Mouse (Mus musculus) forebrain, postnatal 0 days (tissue): ENCODE data around the gene Nlrp4b. TPM values are rescaled to one million over a fixed set of nuclear protein-coding genes. Genes with fewer than 3 reads are reported as not detected.
"Not testable (repeated sequence)": the region's sequence is repeated elsewhere in the genome, so short reads cannot be mapped to it uniquely, and the experiment has no call there.

ENCODE experiments used
- ATAC-seq: fragments of 200-750 bp; cut with Nextera tagmentation; 2 replicates; pipeline ENCODE4 v1.8.0; 2017; ENCODE audit warnings: mild to moderate bottlenecking, moderate library complexity
- DNase-seq: peaks from one replicate; pipeline ENCODE4 v3.0.0-alpha.2; 2015
- H3K27ac ChIP-seq: fragments of 300-500 bp; sonication (generic); 2 replicates; pipeline ENCODE4 v1.5.1; 2014; ENCODE audit warnings: low read depth, mild to moderate bottlenecking, antibody characterized with exemption, low read length, moderate library complexity, mixed read lengths
- H3K27me3 ChIP-seq: fragments of 300-500 bp; sonication (generic); 2 replicates; pipeline ENCODE4 v1.6.1; 2014; ENCODE audit warnings: mild to moderate bottlenecking, low read length, mixed read lengths; ENCODE audit not compliant: insufficient read depth
- H3K36me3 ChIP-seq: fragments of 300-500 bp; sonication (generic); 2 replicates; pipeline ENCODE4 v1.6.1; 2014; ENCODE audit warnings: mild to moderate bottlenecking, moderate library complexity; ENCODE audit not compliant: insufficient read depth
- H3K4me1 ChIP-seq: fragments of 300-500 bp; sonication (generic); 2 replicates; pipeline ENCODE4 v1.6.1; 2014; ENCODE audit warnings: antibody characterized with exemption; ENCODE audit not compliant: insufficient read depth
- H3K4me2 ChIP-seq: fragments of 300-500 bp; sonication (generic); 2 replicates; pipeline ENCODE4 v1.6.1; 2014; ENCODE audit warnings: low read depth, mild to moderate bottlenecking, moderate library complexity
- H3K4me3 ChIP-seq: fragments of 300-500 bp; sonication (generic); 2 replicates; pipeline ENCODE4 v1.5.1; 2014; ENCODE audit warnings: low read depth, low read length, mixed read lengths
- H3K9ac ChIP-seq: fragments of 300-500 bp; sonication (generic); 2 replicates; pipeline ENCODE4 v1.6.1; 2014; ENCODE audit warnings: mild to moderate bottlenecking
- H3K9me3 ChIP-seq: fragments of 300-500 bp; sonication (generic); 2 replicates; pipeline ENCODE4 v1.6.1; 2016; ENCODE audit warnings: low read length
- CTCF ChIP-seq: sonication (generic); IDR thresholded peaks from 2 replicates; pipeline ENCODE4 v1.5.1; 2016; ENCODE audit warnings: antibody characterized with exemption, control low read depth, low read depth
- WGBS: fragments of 180-500 bp; shearing (Covaris S2); extraction: QIAGEN DNeasy Blood & Tissue Kit; methylation state at CpG from one replicate; pipeline ENCODE4 v1.1.7; 2014; 5-methylcytosine and 5-hydroxymethylcytosine counted together
- polyA plus RNA-seq: library from polyadenylated mRNA; unstranded; fragments of >200 nt; fragmentation: Nextera tagmentation; extraction: Ambion mirVana; gene quantifications from 2 replicates; pipeline ENCODE4 v1.2.1, GENCODE M21; 2015
- total RNA-seq: library from RNA; depleted of rRNA; stranded (reverse); fragments of >200 nt; gene quantifications from 2 replicates; pipeline ENCODE4 v1.2.3, GENCODE M21; 2014; rRNA removed

Nlrp4b gene
- total RNA-seq: not detected in 2 replicates
- not detected in 2 replicates for polyA plus RNA-seq

- WGBS: 95% methylated on average over 1 of the region's 1 CpGs
- Histone ChIP-seq H3K9me3 (peaks cover 14% of the 10 kb centered on the region), H3K4me2 (no peak within 1 kb of the TSS), H3K36me3 (no peaks in the 10 kb centered on the region), H3K9ac (no peak within 1 kb of the TSS), H3K27me3 (no peaks in the 10 kb centered on the region), H3K4me3 (no peak within 1 kb of the TSS), H3K4me1 (no peaks in the 10 kb centered on the region), H3K27ac (no peak within 1 kb of the TSS)
- ATAC-seq (no peak), DNase-seq (no peak)
- TF ChIP-seq CTCF: no peak
These were observed at the start of gene Nlrp4b for GRCm38 (mm10) chr7:10687489-10687888. Gene Nlrp4b (plus strand): TSS chr7:10687789.

- H3K36me3 ChIP-seq: no peaks in the 10 kb centered on the region
- ATAC-seq (no peak), DNase-seq (no peak)
- 0 out of 2 replicates have a peak, but pooled peaks cover 12% of the 10 kb centered on the region for H3K9me3 ChIP-seq
- no peak within 1 kb of the TSS for H3K4me3 ChIP-seq
- H3K4me1 ChIP-seq: no peaks in the 10 kb centered on the region
- H3K4me2 ChIP-seq: no peak within 1 kb of the TSS
- no peaks in the 10 kb centered on the region for H3K27me3 ChIP-seq
- H3K9ac ChIP-seq: no peak within 1 kb of the TSS
- no peak for TF ChIP-seq CTCF
- no peak within 1 kb of the TSS for H3K27ac ChIP-seq
These were observed 66.7 kb downstream of the Nlrp4b start, which contains the start of gene Vmn1r71 for GRCm38 (mm10) chr7:10754264-10754663. Gene Vmn1r71 (minus strand): TSS chr7:10754364.

- not testable (repeated sequence) for H3K27me3 ChIP-seq, H3K4me1 ChIP-seq, H3K4me2 ChIP-seq, H3K9ac ChIP-seq, H3K27ac ChIP-seq, H3K9me3 ChIP-seq, H3K36me3 ChIP-seq, DNase-seq, ATAC-seq, H3K4me3 ChIP-seq
These were observed 70.0 kb downstream of the Nlrp4b start for GRCm38 (mm10) chr7:10757551-10757950.

Other genes with a start within 250 kb of the Nlrp4b start
- gene Vmn1r67, start 244.5 kb upstream of the Nlrp4b start, total RNA-seq: not detected in 2 replicates
- gene Vmn1r67, start 244.5 kb upstream of the Nlrp4b start, polyA plus RNA-seq: not detected in 2 replicates
- 34.5 and 40.9 TPM in 2 replicates for gene Zik1, start 192.4 kb upstream of the Nlrp4b start, total RNA-seq
- 17.3 and 19.9 TPM in 2 replicates for gene Zik1, start 192.4 kb upstream of the Nlrp4b start, polyA plus RNA-seq
- gene Vmn1r68, start 129.3 kb upstream of the Nlrp4b start, total RNA-seq: not detected in 2 replicates
- not detected in 2 replicates for gene Vmn1r68, start 129.3 kb upstream of the Nlrp4b start, polyA plus RNA-seq
- not detected in 2 replicates for gene Vmn1r69, start 74.1 kb upstream of the Nlrp4b start, total RNA-seq
- not detected in 2 replicates for gene Vmn1r69, start 74.1 kb upstream of the Nlrp4b start, polyA plus RNA-seq
- gene Vmn1r70, start 56.3 kb upstream of the Nlrp4b start, total RNA-seq: not detected in 2 replicates
- not detected in 2 replicates for gene Vmn1r70, start 56.3 kb upstream of the Nlrp4b start, polyA plus RNA-seq
- gene Vmn1r71, start 66.6 kb downstream of the Nlrp4b start, total RNA-seq: not detected in 2 replicates
- gene Vmn1r71, start 66.6 kb downstream of the Nlrp4b start, polyA plus RNA-seq: not detected in 2 replicates
- not detected in 2 replicates for gene Zscan4b, start 217.3 kb downstream of the Nlrp4b start, total RNA-seq
- not detected in 2 replicates for gene Zscan4b, start 217.3 kb downstream of the Nlrp4b start, polyA plus RNA-seq